Mouse (Mus musculus) pancreas, adult 10 weeks (tissue): Measurements from ENCODE around the gene Nek4. TPM values are rescaled to one million over a fixed set of nuclear protein-coding genes. Genes with fewer than 3 reads are reported as not detected.

Experiments
- polyA plus RNA-seq: library from polyadenylated mRNA; stranded (reverse); fragments of 350-450 nt; fragmentation: Illumina TruSeq; extraction: RNeasy Lipid Tissue Mini Kit (QIAGEN cat#74804); gene quantifications from one replicate; pipeline ENCODE4 v1.2.3, GENCODE M21; 2015; ENCODE audit warnings: low read depth, low replicate concordance; ENCODE audit not compliant: insufficient read depth

Nek4 gene
- 2.4 TPM for polyA plus RNA-seq

GRCm38 (mm10) chr14:30951154-30951825 is at the start of gene Nek4:
Gene Nek4 (plus strand): TSS chr14:30951377.

GRCm38 (mm10) chr14:30923375-30924105 is 27.6 kb upstream of the Nek4 start, which contains the start of gene Itih3:
Gene Itih3 (minus strand): TSS chr14:30923760.

GRCm38 (mm10) chr14:30943038-30943437 is 8.1 kb upstream of the Nek4 start, which contains the start of gene Itih1:
Gene Itih1 (minus strand): TSS chr14:30943289.

GRCm38 (mm10) chr14:31001307-31002205 is 50.4 kb downstream of the Nek4 start, which contains the start of the genes Glt8d1 and Spcs1:
Gene Glt8d1 (plus strand): TSS chr14:31001400.
Gene Spcs1 (minus strand): TSS chr14:31001672.

GRCm38 (mm10) chr14:31018860-31019291 is 67.7 kb downstream of the Nek4 start, which contains the start of the genes Pbrm1 and Gnl3:
Gene Pbrm1 (plus strand): TSS chr14:31019138.
Gene Gnl3 (minus strand): TSS chr14:31019152.

Other genes with a start within 250 kb of the Nek4 start
- gene Sfmbt1, start 236.5 kb upstream of the Nek4 start, polyA plus RNA-seq: 1.4 TPM
- 2.0 TPM for gene Tmem110, start 125.8 kb upstream of the Nek4 start, polyA plus RNA-seq
- gene Mustn1, start 72.2 kb upstream of the Nek4 start, polyA plus RNA-seq: 10.4 TPM
- 4.3 TPM for gene Itih4, start 64.9 kb upstream of the Nek4 start, polyA plus RNA-seq
- 0.31 TPM for gene Itih3, start 27.6 kb upstream of the Nek4 start, polyA plus RNA-seq
- gene Itih1, start 8.1 kb upstream of the Nek4 start, polyA plus RNA-seq: not detected
- gene Glt8d1, start 50.0 kb downstream of the Nek4 start, polyA plus RNA-seq: 30.6 TPM
- 75.8 TPM for gene Spcs1, start 50.3 kb downstream of the Nek4 start, polyA plus RNA-seq
- 6.9 TPM for gene Pbrm1, start 67.8 kb downstream of the Nek4 start, polyA plus RNA-seq
- 31.7 TPM for gene Gnl3, start 67.8 kb downstream of the Nek4 start, polyA plus RNA-seq
- gene Smim4, start 177.6 kb downstream of the Nek4 start, polyA plus RNA-seq: 7.6 TPM
- 7.7 TPM for gene Nt5dc2, start 179.7 kb downstream of the Nek4 start, polyA plus RNA-seq
- gene Stab1, start 217.3 kb downstream of the Nek4 start, polyA plus RNA-seq: 51.5 TPM